Mouse (Mus musculus) retina, adult 2 months (tissue): Measurements from ENCODE around the gene Rel.
"Not testable (repeated sequence)": the region's sequence is repeated elsewhere in the genome, so short reads cannot be mapped to it uniquely, and the experiment has no call there.

Experiments used
- DNase-seq: peaks from one replicate; pipeline ENCODE4 v3.0.0-alpha.2; 2012; ENCODE audit warnings: low read depth, low spot score

The Rel gene

DNA sequence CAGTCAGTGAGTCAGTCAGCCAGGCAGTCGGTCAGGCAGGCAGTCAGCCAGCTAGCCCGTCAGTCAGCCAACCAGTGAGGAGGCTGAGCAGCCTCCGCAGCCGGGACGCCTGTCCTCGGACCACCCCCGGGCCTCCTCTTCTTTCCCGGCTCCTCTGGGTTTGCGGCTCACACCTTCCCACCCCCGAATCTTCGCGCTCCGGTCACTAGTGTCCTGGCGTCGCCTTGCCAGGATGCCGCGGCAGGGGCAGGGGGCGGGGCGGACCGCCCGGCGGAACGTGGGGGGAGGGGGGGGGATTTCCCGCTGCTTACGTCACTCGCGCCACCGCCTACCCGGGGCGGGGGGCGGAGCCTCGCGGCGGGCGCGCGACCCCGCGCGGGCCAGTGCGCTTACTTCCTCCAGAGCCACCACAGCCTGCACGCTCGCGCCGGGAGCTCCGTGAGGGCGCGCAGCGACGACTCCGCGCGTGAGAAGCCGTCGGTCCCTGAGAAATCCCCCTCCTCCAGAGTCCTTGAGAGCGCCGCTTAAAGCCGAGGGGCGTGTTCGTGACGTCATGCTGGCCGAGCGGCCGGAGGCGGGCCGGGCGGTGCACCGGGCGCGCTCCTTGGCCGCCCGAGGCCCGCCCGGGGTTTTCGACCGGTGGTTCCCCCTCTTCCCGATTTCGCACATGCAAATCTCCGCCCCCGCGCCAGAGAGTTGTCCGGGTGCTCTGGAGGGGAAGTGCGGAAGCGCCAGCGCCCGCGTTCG is at the start of gene Rel:
TSS of gene Rel (minus strand) at position 211 of the 747 bp plus-strand sequence.
- DNase-seq: peak; percentile 77

DNA sequence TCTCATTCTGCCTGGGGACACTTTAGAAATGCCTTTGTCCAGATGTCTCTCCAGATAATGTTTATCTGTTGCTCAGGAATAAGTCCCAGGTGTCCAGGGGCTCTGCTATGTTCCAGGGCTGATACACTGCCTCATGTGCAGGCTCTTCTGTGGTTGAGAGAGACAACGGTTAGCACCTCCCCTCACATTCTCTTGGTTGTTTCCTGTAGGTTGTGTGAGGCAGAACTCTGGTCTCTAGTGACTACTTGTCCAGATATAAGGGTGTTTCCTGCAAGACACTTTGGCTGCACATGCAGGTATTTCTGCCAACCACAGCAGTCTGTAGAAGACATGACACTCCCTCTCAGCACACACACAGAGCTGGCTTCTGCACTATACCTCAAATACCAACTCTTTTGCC is 48.0 kb upstream of the Rel start:
- no peak for DNase-seq

DNA sequence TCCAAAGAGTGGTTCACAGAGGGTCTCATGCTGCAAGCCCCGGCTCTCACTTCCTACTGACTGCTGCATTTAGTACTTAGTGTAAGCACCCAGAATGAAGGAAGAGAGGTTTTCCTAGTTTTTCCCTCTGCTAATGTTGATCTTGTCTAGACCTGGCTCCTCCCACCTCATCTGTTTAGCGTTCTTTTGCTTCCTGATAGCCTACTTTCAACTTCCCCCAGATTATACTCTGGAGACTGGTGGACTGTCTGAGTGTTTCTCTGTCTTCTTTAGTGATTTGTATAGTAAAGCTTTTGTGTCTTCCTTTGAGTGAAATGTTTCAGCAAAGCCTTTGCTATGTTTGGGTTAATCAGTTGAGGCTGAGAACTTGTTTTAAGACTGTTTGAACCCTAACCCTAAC is 40.0 kb upstream of the Rel start:
- DNase-seq: no peak

DNA sequence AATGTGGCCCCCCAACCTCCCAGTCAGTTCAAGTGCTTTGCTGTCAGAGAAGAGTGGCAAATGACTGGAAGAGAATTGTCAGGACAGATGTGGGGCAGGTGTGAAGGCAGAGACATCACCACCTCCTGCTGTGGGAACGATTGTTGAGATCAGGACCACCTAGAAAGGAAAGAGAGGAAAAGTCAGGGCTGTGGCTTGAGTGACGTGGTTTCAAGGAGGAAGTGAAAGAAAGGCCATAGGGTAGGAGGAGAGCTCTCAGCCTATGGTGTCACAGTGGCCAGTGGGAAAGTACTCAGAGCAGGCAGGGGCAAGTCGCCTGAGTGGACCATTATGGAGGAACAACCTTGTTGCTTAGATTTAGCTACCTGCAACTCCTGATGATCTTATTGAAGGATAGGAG is 34.9 kb upstream of the Rel start:
- DNase-seq: no peak

DNA sequence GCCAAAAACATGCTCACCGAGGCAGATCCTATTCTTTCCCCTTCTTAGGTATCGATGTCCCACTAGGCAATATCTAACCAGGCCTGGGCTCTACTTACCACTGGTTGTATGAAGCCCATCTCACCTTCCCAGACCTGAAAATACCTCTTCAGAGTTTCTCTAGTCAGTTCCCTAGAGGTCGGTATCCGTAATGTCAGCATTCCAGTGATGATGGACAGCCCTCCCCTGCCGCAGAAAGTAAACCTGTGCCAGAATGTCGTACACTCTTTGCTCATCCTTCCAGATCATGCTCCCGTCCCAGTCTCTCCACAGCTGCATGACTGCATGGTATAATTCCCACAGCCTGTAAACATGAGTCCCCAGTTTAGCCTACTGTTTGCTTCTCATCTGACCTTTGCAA is 32.4 kb upstream of the Rel start:
- no peak for DNase-seq

DNA sequence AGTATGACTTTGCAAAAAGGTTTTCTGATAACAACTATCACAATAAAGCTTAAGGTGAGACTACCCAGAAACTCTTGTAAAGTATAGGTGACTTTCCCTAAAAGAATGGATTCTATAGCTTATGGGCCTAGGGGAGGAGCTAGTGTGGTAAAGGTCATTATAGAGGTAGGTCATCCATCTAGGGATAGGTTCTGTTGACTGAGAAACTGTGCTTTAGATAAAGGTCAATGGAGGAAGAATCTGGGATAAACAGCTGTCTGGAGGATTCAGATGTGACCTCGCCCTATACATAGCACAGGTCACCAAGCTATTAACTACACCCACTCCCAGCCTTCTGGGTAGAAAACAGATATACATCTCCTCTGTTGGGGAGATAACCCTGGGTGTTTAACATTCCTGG is 31.5 kb upstream of the Rel start:
- DNase-seq: no peak

DNA sequence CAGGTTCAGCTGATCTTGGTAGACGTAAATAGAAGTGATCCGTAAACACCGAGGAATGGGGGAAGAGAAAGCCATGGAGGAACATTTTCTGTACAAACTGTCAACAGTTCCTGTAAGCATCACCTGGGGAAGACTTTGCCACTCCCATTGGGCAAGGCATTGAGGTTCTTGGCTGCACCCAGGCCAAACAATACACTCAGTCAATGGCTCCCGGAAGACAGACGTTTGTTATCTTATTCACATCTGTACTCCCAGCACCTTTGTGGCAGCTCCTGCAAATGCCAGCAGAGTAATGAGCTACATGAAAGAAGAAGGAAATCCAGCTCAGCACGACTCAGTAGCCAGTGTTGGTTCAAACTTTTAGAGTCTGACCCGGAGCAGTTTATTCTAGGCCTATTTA is 31.1 kb upstream of the Rel start:
- DNase-seq: no peak

DNA sequence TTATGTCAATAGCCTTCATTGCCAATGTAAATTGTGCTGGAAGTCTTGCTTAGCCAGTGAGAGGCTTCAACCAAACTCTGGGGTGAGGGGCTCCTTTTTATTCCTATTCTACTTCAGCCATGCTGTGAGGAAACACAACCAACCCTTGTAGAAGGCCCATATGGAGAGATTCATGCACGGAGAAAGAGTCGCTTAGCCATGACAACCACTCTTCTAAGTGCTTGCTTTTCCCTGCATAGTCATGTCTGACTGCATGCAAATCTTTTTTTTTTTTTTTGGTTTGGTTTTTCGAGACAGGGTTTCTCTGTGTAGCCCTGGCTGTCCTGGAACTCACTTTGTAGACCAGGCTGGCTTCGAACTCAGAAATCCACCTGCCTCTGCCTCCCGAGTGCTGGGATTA is 12.9 kb upstream of the Rel start:
- DNase-seq: not testable (repeated sequence)

DNA sequence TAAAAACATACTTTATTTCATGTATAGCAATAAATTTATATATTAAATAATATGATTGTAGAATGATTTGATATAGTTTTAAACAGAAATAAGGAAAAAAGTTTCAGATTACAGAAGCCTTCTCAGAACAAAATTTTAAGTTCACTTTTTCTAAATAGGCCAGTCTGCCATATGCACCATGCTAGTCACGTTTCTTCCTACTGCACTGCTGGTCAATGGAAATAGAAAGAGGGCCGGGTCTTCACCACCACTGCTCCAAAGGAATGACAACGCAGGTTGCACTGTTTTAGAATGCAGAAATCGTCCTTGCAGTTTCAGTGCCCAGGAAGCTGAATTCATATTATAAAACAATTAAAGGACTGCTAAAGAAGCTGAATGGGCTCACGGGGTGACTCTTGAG is 12.3 kb upstream of the Rel start:
- no peak for DNase-seq

DNA sequence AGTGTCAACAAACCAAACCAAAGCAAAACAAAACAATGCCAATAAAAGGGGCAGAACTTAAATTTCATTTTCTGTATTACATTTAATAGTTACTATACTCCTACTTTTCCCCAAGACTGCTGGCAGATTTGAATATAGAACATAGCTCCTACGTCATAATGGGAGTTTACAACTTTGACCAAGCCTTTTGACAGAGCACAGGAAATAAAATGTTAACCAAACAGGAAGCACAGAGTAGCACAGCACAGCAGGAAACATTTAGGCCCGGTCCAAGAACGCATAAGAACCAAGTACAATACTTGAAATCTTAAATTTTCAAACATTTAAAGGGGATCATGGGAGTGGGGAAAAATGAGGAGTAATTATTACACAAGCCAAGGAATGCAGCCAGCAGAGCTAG is 11.3 kb upstream of the Rel start:
- DNase-seq: no peak

DNA sequence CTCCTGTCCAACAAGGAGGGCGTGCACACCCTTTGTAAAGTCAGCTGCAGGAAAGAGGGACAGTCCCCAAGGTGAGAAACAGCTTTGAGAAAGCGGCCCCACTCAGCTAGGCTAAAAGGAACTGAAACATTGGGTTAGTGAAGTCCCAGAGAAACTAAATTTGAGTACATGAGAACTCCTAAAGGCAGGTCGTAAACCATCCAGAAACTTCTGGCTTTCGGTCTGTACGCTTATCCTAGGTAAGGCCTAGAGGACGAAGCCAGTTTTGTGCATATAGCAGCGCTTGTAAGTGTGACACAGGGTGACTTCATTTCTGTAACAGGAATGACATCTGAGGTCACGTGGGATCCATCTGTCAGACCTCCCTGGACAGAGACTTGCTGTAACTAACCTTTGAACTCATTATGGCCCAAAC is 8.0 kb upstream of the Rel start:
- no peak for DNase-seq

DNA sequence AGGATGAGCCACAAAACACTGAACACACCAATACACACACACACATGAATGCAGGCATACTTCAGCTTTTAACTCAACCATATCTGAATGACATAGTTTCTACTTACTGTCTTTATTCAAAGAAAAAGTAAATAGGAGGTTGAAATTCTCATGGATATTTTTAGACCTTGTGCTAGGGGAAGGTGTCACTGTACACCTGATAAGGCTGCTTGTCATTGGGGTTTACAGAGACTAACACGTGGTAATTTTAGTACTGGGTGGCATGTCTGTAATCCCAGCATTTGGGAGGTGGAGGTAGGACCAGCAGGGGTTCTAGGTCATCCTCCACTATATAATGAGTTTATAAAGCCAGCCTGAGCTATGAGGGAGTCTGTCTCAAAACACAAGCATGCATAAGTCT is 1.7 kb upstream of the Rel start:
- DNase-seq: no peak

DNA sequence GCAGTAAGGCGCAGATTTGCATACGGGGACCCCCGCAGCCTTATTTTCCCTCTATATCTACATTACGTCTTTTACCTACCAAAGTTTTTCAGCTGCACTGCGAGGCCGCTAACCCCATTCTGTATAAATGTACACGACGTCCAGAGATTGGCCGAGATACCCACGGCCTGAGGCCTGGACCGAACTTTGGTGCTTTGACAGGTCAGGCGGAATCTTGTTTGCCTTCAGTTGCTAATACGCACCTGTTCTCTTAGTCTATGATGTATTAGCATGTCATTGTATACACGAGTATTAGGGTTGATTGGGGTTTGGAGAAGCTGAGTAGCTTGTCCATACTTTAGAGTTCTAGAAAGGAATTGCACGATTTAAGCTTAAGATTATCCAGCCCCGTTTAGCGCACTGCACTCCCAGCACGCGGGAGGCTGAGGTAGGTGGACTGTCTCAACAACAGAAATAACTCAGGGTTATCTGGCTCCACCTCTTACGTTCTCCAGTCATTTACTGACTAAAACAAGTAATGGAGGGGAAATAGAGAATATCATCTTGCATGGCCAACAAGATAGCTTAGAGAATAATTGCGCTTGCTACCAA is 832 bp upstream of the Rel start:
- no peak for DNase-seq

DNA sequence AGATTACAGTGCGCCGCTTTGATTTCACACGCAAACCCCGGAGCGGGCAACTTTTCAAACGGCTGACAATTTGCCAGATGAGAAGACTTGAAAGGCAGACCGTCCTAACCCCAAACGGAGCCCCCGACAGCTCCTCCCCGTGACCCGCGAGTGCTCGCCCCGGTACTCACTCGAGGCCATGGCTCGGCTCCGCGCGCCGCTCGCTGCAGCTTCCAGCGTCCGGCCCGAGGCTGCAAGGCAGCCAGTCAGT is 335 bp downstream of the Rel start:
- no peak for DNase-seq

DNA sequence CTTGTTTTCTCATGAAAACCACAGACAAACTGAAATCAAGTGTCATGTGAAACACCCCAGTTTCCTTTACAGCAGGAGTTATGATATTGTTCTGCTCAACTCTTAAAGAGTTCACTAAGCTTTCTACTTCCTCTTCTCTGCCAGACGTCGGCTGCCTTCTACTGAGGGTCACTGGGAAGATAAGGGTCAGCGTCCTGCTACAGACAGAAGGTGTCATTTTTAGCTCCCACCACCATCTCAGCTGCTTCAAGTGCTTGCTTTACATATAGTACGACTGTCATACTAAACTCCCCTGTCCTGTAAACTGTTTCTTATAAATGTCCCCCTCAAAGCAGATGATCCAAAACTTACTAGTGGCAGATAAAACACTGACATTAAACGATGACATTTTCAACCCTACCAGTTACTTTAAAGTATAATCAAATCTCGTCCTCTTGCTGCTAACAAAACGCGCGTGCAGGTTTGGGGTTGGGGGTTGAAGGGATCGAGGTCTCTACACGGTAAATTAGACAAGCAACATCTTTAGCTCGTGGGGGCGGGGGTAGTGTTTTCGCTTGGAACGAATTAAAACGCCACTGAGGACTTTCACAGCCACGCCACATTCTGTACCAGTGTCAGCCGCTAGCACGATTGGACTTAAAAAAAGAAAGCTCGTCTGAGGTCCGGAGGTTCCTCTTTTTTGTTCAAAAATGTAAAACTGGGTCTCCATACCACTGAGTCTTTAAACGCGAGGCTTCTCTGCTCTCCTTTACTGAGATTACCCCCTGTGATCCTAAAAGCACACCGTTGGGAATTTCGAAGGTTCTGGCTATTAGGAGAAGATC is 872 bp downstream of the Rel start:
- DNase-seq: no peak

DNA sequence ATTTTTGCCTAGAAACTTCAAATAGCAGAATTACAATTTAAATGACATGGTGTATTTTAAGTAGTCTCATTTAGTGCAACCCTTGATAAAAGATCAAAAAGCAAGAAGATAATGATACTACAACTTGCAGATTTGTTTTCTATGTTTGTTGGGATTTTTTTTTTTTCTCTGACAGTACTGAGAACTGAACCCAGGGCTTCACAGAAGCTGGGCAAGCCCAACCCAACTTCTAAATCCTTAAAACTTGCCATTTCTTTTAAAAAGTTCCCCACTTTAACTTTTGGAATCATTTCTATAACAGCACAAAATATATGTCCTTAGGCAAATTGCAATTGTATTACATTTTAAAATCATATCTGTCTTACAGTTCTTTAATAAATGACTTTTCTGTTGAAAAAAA is 1.7 kb downstream of the Rel start:
- DNase-seq: no peak

DNA sequence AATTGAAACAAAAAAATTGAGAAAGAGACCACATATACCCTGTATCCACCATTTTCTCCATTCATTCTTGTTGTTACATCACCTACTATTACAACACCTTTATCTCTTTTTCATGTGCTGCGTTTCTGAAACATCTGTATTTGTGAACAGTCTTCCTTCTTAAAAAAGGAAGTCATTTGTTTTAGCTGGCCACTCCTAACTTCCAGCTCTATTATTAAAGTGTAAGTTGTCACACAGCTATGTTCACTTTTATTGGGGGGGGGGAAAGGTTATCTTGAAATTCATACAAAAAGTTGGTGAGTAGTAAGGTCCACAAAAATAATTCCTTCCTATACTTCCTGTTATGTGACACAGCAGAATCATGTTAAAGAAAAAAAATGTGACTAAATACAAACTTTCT is 2.8 kb downstream of the Rel start:
- DNase-seq: no peak

DNA sequence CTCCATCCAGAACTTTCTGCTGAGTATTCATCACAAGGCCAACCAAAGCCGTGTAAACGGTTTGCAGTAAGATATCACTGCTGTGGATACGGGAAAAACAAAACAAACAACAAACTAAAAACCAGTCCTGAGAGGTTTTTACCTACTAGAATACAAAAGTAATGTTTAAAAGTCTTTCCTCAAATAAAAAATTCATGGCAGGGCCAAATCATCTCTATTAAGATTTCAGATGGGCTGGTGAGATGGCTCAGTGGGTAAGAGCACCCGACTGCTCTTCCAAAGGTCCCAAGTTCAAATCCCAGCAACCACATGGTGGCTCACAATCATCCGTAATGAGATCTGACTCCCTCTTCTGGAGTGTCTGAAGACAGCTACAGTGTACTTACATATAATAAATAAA is 3.4 kb downstream of the Rel start:
- not testable (repeated sequence) for DNase-seq

DNA sequence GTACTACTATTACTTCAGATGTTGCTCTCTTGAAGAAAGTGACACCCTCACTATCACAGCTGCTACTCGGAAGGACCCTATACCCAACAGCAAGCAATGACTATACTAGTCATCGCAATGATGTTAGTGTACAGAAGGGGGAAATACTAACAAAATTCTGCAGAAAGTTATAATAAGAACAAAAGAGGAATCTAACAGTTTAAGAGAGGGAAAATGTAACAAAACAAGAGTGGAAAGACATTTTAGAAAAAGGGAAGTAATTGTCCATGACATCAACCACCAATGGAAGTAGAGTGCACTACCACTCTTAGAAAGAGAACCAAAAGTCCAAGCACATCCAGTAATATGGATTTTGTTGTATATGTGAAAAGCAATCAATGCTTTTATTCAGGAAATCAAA is 8.1 kb downstream of the Rel start:
- no peak for DNase-seq

DNA sequence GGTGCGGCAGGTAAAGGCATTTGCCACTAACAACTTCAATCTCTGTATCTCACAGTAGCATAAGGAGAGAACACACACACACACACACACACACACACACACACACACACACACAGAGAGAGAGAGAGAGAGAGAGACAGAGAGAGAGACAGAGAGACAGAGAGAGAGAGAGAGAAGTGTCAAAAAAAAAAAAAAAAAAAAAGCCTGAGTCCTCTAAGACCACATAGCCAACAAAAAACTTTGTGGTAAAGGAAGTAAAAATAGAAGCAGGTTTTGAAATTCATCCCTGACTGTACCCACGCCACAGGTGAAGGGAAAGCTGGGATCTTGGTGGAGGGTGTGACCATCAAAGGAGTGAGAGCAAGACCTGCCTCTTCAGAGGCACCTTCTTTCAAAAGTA is 12.6 kb downstream of the Rel start:
- DNase-seq: no peak

DNA sequence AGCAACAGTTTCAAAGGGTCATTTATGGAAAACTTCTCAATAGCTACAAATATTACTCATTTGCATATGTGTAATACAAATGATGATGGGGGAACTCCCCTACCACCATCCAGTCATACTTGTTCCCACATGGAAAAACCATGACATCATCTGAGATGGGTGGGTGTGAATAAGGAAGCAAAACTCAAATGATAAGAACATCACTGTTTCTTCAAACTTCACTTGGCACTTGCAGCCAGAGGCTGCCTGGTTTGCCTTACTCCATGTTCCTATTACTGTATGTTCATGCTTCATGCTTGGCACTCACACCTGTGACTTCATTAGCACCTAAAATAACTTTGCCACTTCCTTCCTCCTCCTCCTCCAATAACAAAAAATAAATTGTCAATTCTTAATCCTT is 16.4 kb downstream of the Rel start:
- no peak for DNase-seq

DNA sequence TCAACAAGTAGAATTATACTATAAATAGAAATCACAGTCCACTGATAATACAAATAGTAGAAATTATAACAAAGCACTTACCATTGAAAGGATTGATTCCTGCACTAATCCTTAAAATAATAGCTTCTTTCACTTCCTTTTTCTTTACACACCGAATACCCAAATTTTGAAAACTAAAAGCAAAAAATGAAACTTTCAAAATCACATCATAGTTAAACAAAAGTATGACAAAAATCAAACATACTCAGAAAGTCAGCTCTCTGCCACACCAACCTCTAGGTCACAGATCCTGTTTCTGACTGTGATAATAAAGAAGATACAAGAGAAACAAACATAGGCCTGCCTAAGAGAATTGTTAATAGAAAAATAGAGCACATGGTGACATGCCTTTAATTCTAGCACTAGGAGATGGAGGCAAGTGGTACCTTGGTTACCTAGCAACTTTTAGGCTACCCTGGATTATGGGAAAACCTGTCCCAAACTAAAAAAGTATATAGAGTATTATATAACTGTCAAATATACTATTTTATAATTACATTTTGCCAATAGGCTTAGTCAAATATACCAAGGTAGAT is 17.5 kb downstream of the Rel start:
- no peak for DNase-seq

DNA sequence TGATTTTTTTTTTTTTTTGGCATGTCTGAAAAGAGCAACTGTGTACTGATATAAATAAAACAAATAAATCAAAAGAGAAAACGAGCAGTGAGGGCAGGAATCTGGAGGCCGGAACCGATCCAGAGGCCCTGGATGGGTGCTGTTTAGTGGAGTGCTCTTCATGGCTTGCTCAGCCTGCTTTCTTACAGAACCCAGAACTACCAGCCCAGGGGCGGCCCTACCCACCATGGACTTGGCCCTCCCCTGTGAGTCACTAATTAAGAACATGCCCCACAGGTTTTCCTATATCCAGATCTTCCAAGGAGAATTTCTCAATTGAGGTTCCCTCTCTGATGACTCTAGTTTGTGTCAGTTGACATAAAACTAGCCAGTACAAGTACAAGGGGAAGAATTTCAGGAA is 24.7 kb downstream of the Rel start:
- DNase-seq: no peak
